Mouse (Mus musculus) stomach, postnatal 0 days (tissue): ENCODE results near the gene Rasgrp4. TPM values are rescaled to one million over a fixed set of nuclear protein-coding genes. Genes with fewer than 3 reads are reported as not detected.

Source experiments
- ATAC-seq: fragments of 200-750 bp; cut with Nextera tagmentation; 2 replicates; pipeline ENCODE4 v1.8.0; 2017; ENCODE audit not compliant: low FRiP score, low TSS enrichment
- DNase-seq: peaks from one replicate; pipeline ENCODE4 v3.0.0-alpha.2; 2016; ENCODE audit warnings: low spot score
- H3K27ac ChIP-seq: fragments of 300-500 bp; sonication (generic); replicated peaks from 2 replicates; pipeline ENCODE4 v1.5.1; 2014; ENCODE audit warnings: mild to moderate bottlenecking, control low read depth
- H3K27me3 ChIP-seq: fragments of 300-500 bp; sonication (generic); 2 replicates; pipeline ENCODE4 v1.6.1; 2014; ENCODE audit warnings: low read length; ENCODE audit not compliant: control insufficient read depth, insufficient read depth
- H3K36me3 ChIP-seq: fragments of 300-500 bp; sonication (generic); 2 replicates; pipeline ENCODE4 v1.6.1; 2014; ENCODE audit warnings: low read length, mixed read lengths; ENCODE audit not compliant: control insufficient read depth, insufficient read depth
- H3K4me1 ChIP-seq: fragments of 300-500 bp; sonication (generic); replicated peaks from 2 replicates; pipeline ENCODE4 v1.6.1; 2014; ENCODE audit warnings: antibody characterized with exemption; ENCODE audit not compliant: control insufficient read depth, insufficient read depth
- H3K4me2 ChIP-seq: fragments of 300-500 bp; sonication (generic); replicated peaks from 2 replicates; pipeline ENCODE4 v1.6.1; 2014; ENCODE audit warnings: low read depth, mild to moderate bottlenecking, control low read depth, moderate library complexity
- H3K4me3 ChIP-seq: fragments of 300-500 bp; sonication (generic); 2 replicates; pipeline ENCODE4 v1.5.1; 2014; ENCODE audit warnings: low read depth, low read length, control low read depth
- H3K9ac ChIP-seq: fragments of 300-500 bp; sonication (generic); 2 replicates; pipeline ENCODE4 v1.6.1; 2014; ENCODE audit warnings: mild to moderate bottlenecking, low read length, control low read depth, mixed read lengths
- H3K9me3 ChIP-seq: fragments of 300-500 bp; sonication (generic); 2 replicates; pipeline ENCODE4 v1.6.1; 2016; ENCODE audit warnings: low read length; ENCODE audit not compliant: control insufficient read depth
- CTCF ChIP-seq: IDR thresholded peaks from 2 replicates; pipeline ENCODE4 v1.5.1; 2016; ENCODE audit warnings: antibody characterized with exemption, low read depth, mild to moderate bottlenecking, moderate library complexity
- EP300 ChIP-seq: optimal IDR thresholded peaks from 2 replicates; pipeline ENCODE3; 2016; ENCODE audit warnings: antibody characterized with exemption
- WGBS: fragments of 180-500 bp; shearing (Covaris S2); extraction: QIAGEN DNeasy Blood & Tissue Kit; methylation state at CpG from one replicate; pipeline ENCODE4 v1.1.7; 2014; 5-methylcytosine and 5-hydroxymethylcytosine counted together
- polyA plus RNA-seq: library from polyadenylated mRNA; unstranded; fragments of >200 nt; fragmentation: Nextera tagmentation; extraction: Ambion mirVana; gene quantifications from 2 replicates; pipeline ENCODE4 v1.2.1, GENCODE M21; 2015

Gene Rasgrp4
- polyA plus RNA-seq, 1 experiment from 2014 or later, result 0.35 TPM

- no peak for TF ChIP-seq CTCF
- no peak for TF ChIP-seq EP300
- Histone ChIP-seq H3K4me1 (peaks cover 6% of the 10 kb centered on the region; the same call in 1 of the 2 replicates), H3K4me2 (peak overlapping the region; percentile 72), H3K4me3 (peak overlapping the region; percentile 54), H3K9me3 (no peaks in the 10 kb centered on the region), H3K36me3 (peaks cover 19% of the 10 kb centered on the region), H3K27me3 (no peaks in the 10 kb centered on the region), H3K27ac (no peak overlapping the region), H3K9ac (peak overlapping the region; percentile 55)
- DNase-seq (peak; percentile 26), ATAC-seq (no peak)
- 1% methylated on average over 42 of the region's 43 CpGs for WGBS
These were observed 36.3 kb downstream of the Rasgrp4 start for GRCm38 (mm10) chr7:29170755-29171561.

GRCm38 (mm10) chr7:29171562-29172097 is 37.0 kb downstream of the Rasgrp4 start:
- no peaks in the 10 kb centered on the region for H3K9me3 ChIP-seq
- TF ChIP-seq EP300 (no peak), CTCF (no peak)
- H3K9ac ChIP-seq, result peak overlapping the region; percentile 55
- no peak overlapping the region for H3K27ac ChIP-seq
- peak; percentile 31 for DNase-seq
- no peak for ATAC-seq
- 12% methylated on average over 34 of the region's 34 CpGs for WGBS
- peak overlapping the region; percentile 54 for H3K4me3 ChIP-seq
- H3K27me3 ChIP-seq, result no peaks in the 10 kb centered on the region
- peaks cover 19% of the 10 kb centered on the region for H3K36me3 ChIP-seq
- H3K4me2 ChIP-seq, result peak overlapping the region; percentile 72
- H3K4me1 ChIP-seq, result peaks cover 6% of the 10 kb centered on the region; the same call in 1 of the 2 replicates

GRCm38 (mm10) chr7:29172390-29173016 is 37.9 kb downstream of the Rasgrp4 start:
- no peak overlapping the region for H3K9ac ChIP-seq
- no peak overlapping the region for H3K27ac ChIP-seq
- no peak overlapping the region; the same call in 1 of the 2 replicates for H3K4me2 ChIP-seq
- no peak for DNase-seq
- peaks cover 22% of the 10 kb centered on the region for H3K36me3 ChIP-seq
- H3K9me3 ChIP-seq, result no peaks in the 10 kb centered on the region
- H3K4me3 ChIP-seq, result no peak overlapping the region
- peaks cover 6% of the 10 kb centered on the region; the same call in 1 of the 2 replicates for H3K4me1 ChIP-seq
- no peak for ATAC-seq
- H3K27me3 ChIP-seq, result no peaks in the 10 kb centered on the region
- TF ChIP-seq CTCF (no peak), EP300 (no peak)
- 55% methylated on average over 30 of the region's 32 CpGs for WGBS

GRCm38 (mm10) chr7:29178106-29178505 is 43.5 kb downstream of the Rasgrp4 start:
- peaks cover 4% of the 10 kb centered on the region; the same call in 1 of the 2 replicates for H3K4me1 ChIP-seq
- no peak overlapping the region for H3K9ac ChIP-seq
- no peaks in the 10 kb centered on the region for H3K9me3 ChIP-seq
- WGBS, result 91% methylated on average over 4 of the region's 4 CpGs
- no peak overlapping the region for H3K27ac ChIP-seq
- no peak overlapping the region for H3K4me2 ChIP-seq
- DNase-seq, result no peak
- TF ChIP-seq CTCF (peak; percentile 45), EP300 (no peak)
- no peak overlapping the region for H3K4me3 ChIP-seq
- no peak for ATAC-seq
- H3K27me3 ChIP-seq, result no peaks in the 10 kb centered on the region
- H3K36me3 ChIP-seq, result peaks cover 22% of the 10 kb centered on the region

GRCm38 (mm10) chr7:29179323-29179722 is 44.7 kb downstream of the Rasgrp4 start:
- H3K4me2 ChIP-seq, result peak overlapping the region; percentile 86
- H3K9ac ChIP-seq, result peak overlapping the region; percentile 50
- H3K4me3 ChIP-seq, result peak overlapping the region; percentile 81
- peaks cover 4% of the 10 kb centered on the region; the same call in 1 of the 2 replicates for H3K4me1 ChIP-seq
- 0 out of 2 replicates have a peak overlapping the region, but pooled peaks have one; percentile 46 for H3K27ac ChIP-seq
- no peaks in the 10 kb centered on the region for H3K27me3 ChIP-seq
- TF ChIP-seq EP300, result no peak
- TF ChIP-seq CTCF, result no peak
- DNase-seq (peak; percentile 43), ATAC-seq (peak; percentile 30)
- H3K36me3 ChIP-seq, result peaks cover 18% of the 10 kb centered on the region
- H3K9me3 ChIP-seq, result no peaks in the 10 kb centered on the region
- 19% methylated on average over 7 of the region's 7 CpGs for WGBS
